Comparison of ENCODE assay signal across 8 mouse cellular contexts in genomic region chr10:42327576-42327975, GRCm38 (mm10). TPM values are rescaled to one million over a fixed set of nuclear protein-coding genes. Genes with fewer than 3 reads are reported as not detected.
A peak's percentile ranks its signal among the peaks of the same experiment; 100 is the strongest.
DNase-seq lines count a peak whose midpoint lies in the region; ATAC-seq and TF ChIP-seq lines count a peak whose summit lies in the region.

No protein-coding gene starts in this region.

- TF ChIP-seq CTCF in heart, postnatal 0 days (IDR thresholded peaks at IDR 0.05; ENCODE audit: low read depth): peak; percentile 56
- peak; percentile 59 for TF ChIP-seq CTCF in cortical plate, adult 2 months (IDR thresholded peaks at IDR 0.05; ENCODE audit: extremely low read depth, insufficient read depth, low read length)
- peak; percentile 70 for TF ChIP-seq CTCF in lung, postnatal 0 days (IDR thresholded peaks at IDR 0.05)

- no peak for ATAC-seq in heart, postnatal 0 days (ENCODE audit: insufficient read depth, low read depth)
- ATAC-seq in lung, postnatal 0 days: no peak
- ATAC-seq in heart, embryonic 11.5 days (replicated peaks; ENCODE audit: insufficient number of reproducible peaks, low FRiP score, low TSS enrichment): no peak

- peaks cover 14% of the 10 kb centered on the region; the same call in 1 of the 2 replicates for H3K36me3 ChIP-seq in heart, postnatal 0 days (replicated peaks; ENCODE audit: control insufficient read depth, insufficient read depth, low read length)
- no peaks in the 10 kb centered on the region for H3K36me3 ChIP-seq in lung, postnatal 0 days (ENCODE audit: insufficient read depth, low read length)
- H3K36me3 ChIP-seq in heart, embryonic 11.5 days (ENCODE audit: control insufficient read depth, insufficient read depth, low read length): no peaks in the 10 kb centered on the region

- TF ChIP-seq POLR2A in cortical plate, adult 2 months (IDR thresholded peaks at IDR 0.05; ENCODE audit: extremely low read depth, insufficient read depth, low read length): no peak

- no peak overlapping the region for H3K4me3 ChIP-seq in heart, postnatal 0 days (ENCODE audit: low read depth, low read length)
- H3K4me3 ChIP-seq in cortical plate, adult 2 months (ENCODE audit: insufficient read depth, low read length): no peak overlapping the region
- H3K4me3 ChIP-seq in lung, postnatal 0 days (ENCODE audit: low read depth, low read length): no peak overlapping the region
- no peak overlapping the region for H3K4me3 ChIP-seq in heart, embryonic 11.5 days (ENCODE audit: low read depth, low read length)

- no peaks in the 10 kb centered on the region for H3K4me1 ChIP-seq in heart, postnatal 0 days (ENCODE audit: control insufficient read depth, insufficient read depth)
- no peaks in the 10 kb centered on the region for H3K4me1 ChIP-seq in cortical plate, adult 2 months (ENCODE audit: control insufficient read depth, insufficient read depth, low read length)
- H3K4me1 ChIP-seq in lung, postnatal 0 days (ENCODE audit: insufficient read depth, low read depth, low read length): no peaks in the 10 kb centered on the region
- H3K4me1 ChIP-seq in heart, embryonic 11.5 days (ENCODE audit: control insufficient read depth, insufficient read depth, low read length): no peaks in the 10 kb centered on the region

- WGBS in heart, postnatal 0 days: 61% methylated on average over 8 of the region's 8 CpGs
- WGBS in lung, postnatal 0 days: 61% methylated on average over 8 of the region's 8 CpGs
- WGBS in heart, embryonic 11.5 days (ENCODE audit: insufficient replicate concordance): 62% methylated on average over 8 of the region's 8 CpGs

- H3K9me3 ChIP-seq in heart, postnatal 0 days (replicated peaks; ENCODE audit: control insufficient read depth, low read length): no peaks in the 10 kb centered on the region
- no peaks in the 10 kb centered on the region for H3K9me3 ChIP-seq in lung, postnatal 0 days (ENCODE audit: low read length)
- H3K9me3 ChIP-seq in heart, embryonic 11.5 days (replicated peaks; ENCODE audit: control insufficient read depth, low read length): no peaks in the 10 kb centered on the region

- H3K27me3 ChIP-seq in heart, postnatal 0 days (ENCODE audit: control insufficient read depth, insufficient read depth, low read length): no peaks in the 10 kb centered on the region
- H3K27me3 ChIP-seq in lung, postnatal 0 days (replicated peaks; ENCODE audit: insufficient read depth, low read length): no peaks in the 10 kb centered on the region
- no peaks in the 10 kb centered on the region for H3K27me3 ChIP-seq in heart, embryonic 11.5 days (ENCODE audit: control insufficient read depth, insufficient read depth, low read length)

- no peak overlapping the region for H3K4me2 ChIP-seq in heart, postnatal 0 days (ENCODE audit: low read depth, low read length)
- H3K4me2 ChIP-seq in lung, postnatal 0 days (replicated peaks; ENCODE audit: low read depth, low read length): no peak overlapping the region
- H3K4me2 ChIP-seq in heart, embryonic 11.5 days: no peak overlapping the region

- no peak overlapping the region for H3K27ac ChIP-seq in heart, postnatal 0 days (ENCODE audit: low read depth)
- no peak overlapping the region for H3K27ac ChIP-seq in cortical plate, adult 2 months (ENCODE audit: insufficient read depth, low read length)
- no peak overlapping the region for H3K27ac ChIP-seq in lung, postnatal 0 days (ENCODE audit: low read length)
- H3K27ac ChIP-seq in heart, embryonic 11.5 days (ENCODE audit: low read depth, low read length): no peak overlapping the region

- H3K9ac ChIP-seq in heart, postnatal 0 days (replicated peaks; ENCODE audit: low read depth, low read length): no peak overlapping the region
- no peak overlapping the region for H3K9ac ChIP-seq in lung, postnatal 0 days (replicated peaks; ENCODE audit: low read depth)
- H3K9ac ChIP-seq in heart, embryonic 11.5 days (ENCODE audit: low read depth, low read length): no peak overlapping the region

- DNase-seq in heart, postnatal 0 days (ENCODE audit: low spot score): peak; percentile 44
- no peak for DNase-seq in heart, adult 8-10 months (ENCODE audit: low spot score)
- DNase-seq in ovary, postnatal 36 days (ENCODE audit: low spot score): peak; percentile 21
- DNase-seq in ovary, postnatal 10 days (ENCODE audit: low spot score): no peak
- DNase-seq in lung, postnatal 0 days (ENCODE audit: low spot score): peak; percentile 32
- no peak for DNase-seq in spleen, postnatal 4 days (ENCODE audit: low spot score in 2 of 2)

- no peak for TF ChIP-seq EP300 in heart, postnatal 0 days (IDR thresholded peaks at IDR 0.05; ENCODE audit: low read depth)
- no peak for TF ChIP-seq EP300 in lung, postnatal 0 days (IDR thresholded peaks at IDR 0.05)

RNA-seq across cellular contexts. Expression of gene Foxo3, which starts 51.0 kb away (rescaled TPM):
- 51.9 and 70.8 TPM in 2 replicates for total RNA-seq in heart, postnatal 0 days (2014; rRNA removed; ENCODE audit: low replicate concordance)
- 5.4 and 6.5 TPM in 2 replicates for polyA plus RNA-seq in heart, postnatal 0 days (2015; fragmentation: Nextera tagmentation; extraction: Ambion mirVana)
- 10 to 100 TPM; 67.9 to 93.5 (median 80.4) TPM for total RNA-seq in heart, adult 8-10 months (2022)
- 35.5 and 37.3 TPM in 2 replicates for polyA plus RNA-seq in cortical plate, adult 2 months (2012; rRNA removed)
- polyA plus RNA-seq in lung, postnatal 0 days (2015; fragmentation: Nextera tagmentation; extraction: Ambion mirVana): 15.2 and 22.9 TPM in 2 replicates
- polyA plus RNA-seq in heart, embryonic 11.5 days (2014; fragmentation: Nextera tagmentation; extraction: Ambion mirVana): 5.2 and 7.3 TPM in 2 replicates

Comparison
In these comparisons a context has a peak if more than half of its experiments do, and no peak if none do; other contexts are left out.
1. DNase-seq: peak in heart, postnatal 0 days (single experiment), ovary, postnatal 36 days (single experiment) and lung, postnatal 0 days (single experiment); none in heart, adult 8-10 months (single experiment), ovary, postnatal 10 days (single experiment) and spleen, postnatal 4 days (0 of 2).
2. Peak in every context shown above with its lines, with median percentiles within 50 percentile points of each other: CTCF ChIP-seq.